Mouse (Mus musculus): ENCODE results near the gene Ruvbl1. TPM values are rescaled to one million over a fixed set of nuclear protein-coding genes. Genes with fewer than 3 reads are reported as not detected.

Ruvbl1 gene
- polyA plus RNA-seq, 2 experiments = 79.9 to 120 TPM

DNA sequence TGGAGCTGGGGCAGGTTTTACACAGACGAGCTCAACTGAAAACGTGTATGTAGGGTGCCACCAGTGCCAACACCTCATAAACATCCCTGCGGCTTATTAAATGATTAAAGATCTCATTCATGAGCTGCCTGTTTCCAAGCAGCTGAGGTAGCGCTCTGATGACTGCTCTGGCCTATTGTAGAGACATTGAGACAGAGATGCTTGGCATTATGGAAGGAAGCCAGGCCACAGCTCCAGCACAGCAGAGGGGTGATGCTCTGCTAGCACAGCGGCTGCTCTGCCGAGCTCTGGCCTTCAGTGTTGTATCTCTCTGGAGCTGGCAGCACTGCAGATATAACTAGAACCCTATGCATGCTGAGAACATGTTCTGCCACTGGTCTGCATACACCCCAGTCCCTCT, 28.5 kb downstream of the Ruvbl1 start:
- H3K4me2 ChIP-seq (replicated peaks; ENCODE audit: low read depth, low read length, severe bottlenecking) = no peak overlapping the region
- H3K4me1 ChIP-seq (ENCODE audit: control insufficient read depth, insufficient read depth, low read length) = no peaks in the 10 kb centered on the region
- H3K9me3 ChIP-seq (ENCODE audit: control insufficient read depth, low read length) = no peaks in the 10 kb centered on the region
- no peak overlapping the region for H3K9ac ChIP-seq (ENCODE audit: low read depth, low read length, severe bottlenecking)
- 71% methylated on average over 6 of the region's 6 CpGs for WGBS
- no peak for TF ChIP-seq POLR2A (IDR thresholded peaks at IDR 0.05; ENCODE audit: borderline replicate concordance, extremely low read depth, insufficient read depth, insufficient read length)
- DNase-seq (ENCODE audit: low spot score) = no peak
- H3K27ac ChIP-seq (replicated peaks; ENCODE audit: low read depth, low read length) = no peak overlapping the region
- H3K4me3 ChIP-seq (replicated peaks; ENCODE audit: low read length) = no peak overlapping the region
- peaks cover 65% of the 10 kb centered on the region for H3K36me3 ChIP-seq (ENCODE audit: control insufficient read depth, insufficient read depth, low read length)
- ATAC-seq (ENCODE audit: low FRiP score, low read depth) = no peak
- no peaks in the 10 kb centered on the region for H3K27me3 ChIP-seq (ENCODE audit: control insufficient read depth, insufficient read depth, low read length)

DNA sequence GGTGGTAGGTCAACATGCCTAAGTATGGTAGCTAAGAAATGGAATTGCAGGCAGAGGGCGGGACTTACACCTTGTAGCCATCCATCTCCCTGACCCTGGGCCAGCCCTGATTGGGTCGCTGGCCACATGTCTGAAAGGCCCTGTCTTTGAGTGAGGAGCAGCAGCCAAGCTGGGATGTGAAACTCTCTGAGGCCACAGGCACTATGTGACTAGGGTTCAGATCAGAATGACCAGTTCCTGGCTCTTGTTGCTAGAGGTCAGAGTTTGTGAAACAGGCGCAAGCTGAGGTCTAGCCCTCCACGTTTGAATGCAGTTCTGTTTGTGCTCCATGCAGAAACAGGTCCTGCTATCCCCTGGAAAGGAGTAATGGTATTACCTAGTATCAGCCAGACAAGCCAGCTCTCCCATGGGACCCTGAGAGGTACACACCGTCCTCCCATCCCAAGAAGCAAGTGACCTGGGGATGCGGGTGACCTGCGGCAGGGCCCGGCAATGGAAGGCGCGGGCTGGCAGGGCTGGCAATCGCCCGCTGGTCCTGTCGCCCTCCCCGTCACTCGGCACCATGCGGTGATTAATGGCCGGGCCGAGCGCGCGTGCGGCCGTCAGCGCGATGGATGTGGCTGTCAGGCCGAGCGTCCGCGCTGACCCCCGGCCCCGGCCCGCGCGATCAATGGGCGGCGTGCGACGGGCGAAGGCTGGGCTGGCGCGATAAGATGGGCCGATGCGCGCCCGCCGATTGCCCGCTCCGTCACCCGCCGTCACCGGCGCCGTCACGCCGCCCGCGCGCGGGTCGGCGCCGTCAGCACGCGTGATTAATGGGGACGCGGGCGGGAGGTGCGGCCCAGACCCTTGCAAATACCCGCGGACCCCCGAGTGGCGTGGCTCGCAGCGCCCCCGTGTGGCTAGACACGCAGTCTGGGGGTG, 34.5 kb downstream of the Ruvbl1 start:
- Histone ChIP-seq H3K4me3 (replicated peaks; ENCODE audit: low read length) (peak overlapping the region; percentile 51), H3K27me3 (ENCODE audit: control insufficient read depth, insufficient read depth, low read length) (no peaks in the 10 kb centered on the region), H3K9ac (ENCODE audit: low read depth, low read length, severe bottlenecking) (peak overlapping the region; percentile 70), H3K4me1 (ENCODE audit: control insufficient read depth, insufficient read depth, low read length) (0 out of 2 replicates have a peak, but pooled peaks cover 2% of the 10 kb centered on the region), H3K4me2 (replicated peaks; ENCODE audit: low read depth, low read length, severe bottlenecking) (peak overlapping the region; percentile 97), H3K36me3 (ENCODE audit: control insufficient read depth, insufficient read depth, low read length) (peaks cover 51% of the 10 kb centered on the region), H3K9me3 (ENCODE audit: control insufficient read depth, low read length) (no peaks in the 10 kb centered on the region), H3K27ac (replicated peaks; ENCODE audit: low read depth, low read length) (no peak overlapping the region)
- ATAC-seq (ENCODE audit: low FRiP score, low read depth) (peak; percentile 79), DNase-seq (ENCODE audit: low spot score) (peak; percentile 48)
- TF ChIP-seq POLR2A (IDR thresholded peaks at IDR 0.05; ENCODE audit: borderline replicate concordance, extremely low read depth, insufficient read depth, insufficient read length) = no peak
- WGBS = 4% methylated on average over 45 of the region's 76 CpGs

DNA sequence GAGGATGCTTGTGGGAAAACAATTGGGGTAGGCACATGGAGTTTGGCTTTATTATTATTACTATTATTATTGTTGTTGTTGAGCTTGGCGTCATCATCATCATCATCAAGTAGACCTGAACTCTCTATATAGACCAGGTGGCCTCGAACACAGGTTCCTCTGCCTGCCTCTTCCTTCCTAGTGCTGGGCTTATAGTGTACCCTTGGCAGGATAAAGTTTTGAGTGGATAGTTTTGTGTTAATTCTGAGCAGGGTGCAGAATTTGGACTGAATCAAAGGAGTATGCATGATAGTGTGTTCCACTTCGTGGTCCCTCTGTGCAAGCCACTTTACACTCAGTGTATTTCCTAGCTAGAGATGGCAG, 35.2 kb downstream of the Ruvbl1 start:
- no peak for TF ChIP-seq POLR2A (IDR thresholded peaks at IDR 0.05; ENCODE audit: borderline replicate concordance, extremely low read depth, insufficient read depth, insufficient read length)
- Histone ChIP-seq H3K27ac (replicated peaks; ENCODE audit: low read depth, low read length) (no peak overlapping the region), H3K4me2 (replicated peaks; ENCODE audit: low read depth, low read length, severe bottlenecking) (peak overlapping the region; percentile 97), H3K4me3 (replicated peaks; ENCODE audit: low read length) (peak overlapping the region; percentile 51), H3K9me3 (ENCODE audit: control insufficient read depth, low read length) (no peaks in the 10 kb centered on the region), H3K27me3 (ENCODE audit: control insufficient read depth, insufficient read depth, low read length) (no peaks in the 10 kb centered on the region), H3K36me3 (ENCODE audit: control insufficient read depth, insufficient read depth, low read length) (peaks cover 58% of the 10 kb centered on the region), H3K4me1 (ENCODE audit: control insufficient read depth, insufficient read depth, low read length) (0 out of 2 replicates have a peak, but pooled peaks cover 2% of the 10 kb centered on the region), H3K9ac (ENCODE audit: low read depth, low read length, severe bottlenecking) (peak overlapping the region; percentile 70)
- DNase-seq (ENCODE audit: low spot score) (no peak), ATAC-seq (ENCODE audit: low FRiP score, low read depth) (peak; percentile 21; the same call in 1 of the 2 replicates)
- 9% methylated on average over 3 of the region's 3 CpGs for WGBS

DNA sequence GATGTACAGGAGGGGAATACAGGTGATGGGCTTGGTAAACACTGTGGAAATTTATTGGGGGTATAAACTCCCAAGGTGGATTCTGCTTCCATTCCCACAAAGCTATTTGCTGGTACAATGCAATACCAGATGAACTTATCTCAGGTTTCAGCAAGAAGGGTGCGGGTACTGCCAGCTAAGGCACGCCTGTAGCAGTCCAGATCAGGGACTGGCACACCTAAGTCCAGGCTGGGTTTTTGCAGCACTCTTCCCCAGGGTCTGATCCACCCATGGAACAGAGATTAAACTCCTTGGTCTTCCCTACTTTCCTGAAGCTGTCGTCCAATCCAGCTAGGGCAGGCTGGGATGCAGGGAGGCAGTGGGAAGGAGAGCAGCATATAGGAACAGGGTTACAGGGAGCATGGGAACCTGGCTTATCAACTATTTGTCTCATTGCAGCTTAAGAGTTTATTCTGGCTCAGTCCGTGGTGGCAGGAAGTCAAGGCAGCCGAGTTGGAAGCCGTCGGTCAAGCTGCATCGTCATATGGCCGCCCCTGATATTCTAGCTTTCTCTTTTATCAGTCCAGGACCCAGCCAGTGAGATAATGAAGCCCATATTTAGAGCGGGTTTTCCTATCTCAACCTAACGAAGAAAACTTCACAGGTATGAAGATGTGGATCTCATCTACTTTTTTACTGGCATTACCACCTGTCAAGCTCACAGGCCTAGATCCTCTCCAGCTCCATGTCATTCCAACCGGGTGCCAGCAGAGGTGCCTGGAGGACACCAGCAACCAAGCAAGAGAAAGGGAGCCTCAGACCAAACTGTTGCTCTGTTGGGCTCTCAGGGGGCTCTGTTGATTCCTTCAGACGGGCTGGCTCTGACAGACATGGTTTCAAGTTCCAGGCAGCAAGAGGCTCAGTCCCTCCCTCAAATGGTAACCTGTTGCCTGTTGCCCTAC, 37.1 kb downstream of the Ruvbl1 start:
- H3K4me2 ChIP-seq (replicated peaks; ENCODE audit: low read depth, low read length, severe bottlenecking) = no peak overlapping the region
- no peak overlapping the region for H3K27ac ChIP-seq (replicated peaks; ENCODE audit: low read depth, low read length)
- DNase-seq (ENCODE audit: low spot score) (no peak), ATAC-seq (ENCODE audit: low FRiP score, low read depth) (no peak)
- H3K4me3 ChIP-seq (replicated peaks; ENCODE audit: low read length) = no peak overlapping the region
- H3K4me1 ChIP-seq (ENCODE audit: control insufficient read depth, insufficient read depth, low read length) = 0 out of 2 replicates have a peak, but pooled peaks cover 2% of the 10 kb centered on the region
- TF ChIP-seq POLR2A (IDR thresholded peaks at IDR 0.05; ENCODE audit: borderline replicate concordance, extremely low read depth, insufficient read depth, insufficient read length) = no peak
- no peaks in the 10 kb centered on the region for H3K27me3 ChIP-seq (ENCODE audit: control insufficient read depth, insufficient read depth, low read length)
- 74% methylated on average over 13 of the region's 13 CpGs for WGBS
- H3K9me3 ChIP-seq (ENCODE audit: control insufficient read depth, low read length) = no peaks in the 10 kb centered on the region
- H3K9ac ChIP-seq (ENCODE audit: low read depth, low read length, severe bottlenecking) = no peak overlapping the region
- peaks cover 66% of the 10 kb centered on the region for H3K36me3 ChIP-seq (ENCODE audit: control insufficient read depth, insufficient read depth, low read length)

DNA sequence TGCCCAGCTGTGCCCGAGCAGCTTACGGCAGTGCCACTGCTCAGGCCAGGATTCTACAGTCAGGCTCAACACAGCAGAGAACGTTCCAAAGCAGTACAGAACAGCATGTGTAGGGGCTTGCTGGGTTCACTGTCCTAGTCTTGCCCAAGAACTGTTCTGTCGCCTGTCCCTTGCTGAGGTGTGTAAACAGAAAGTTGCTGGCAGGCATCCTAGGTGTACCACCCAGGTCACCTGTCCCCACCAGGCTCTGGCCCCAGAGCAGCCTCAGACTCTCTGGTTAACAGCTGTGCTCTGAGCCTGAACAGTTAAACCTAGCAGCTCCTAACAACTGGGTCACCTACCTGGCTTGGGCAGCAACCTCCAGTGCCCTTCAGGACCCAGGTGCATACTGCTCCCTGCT, 37.8 kb downstream of the Ruvbl1 start:
- WGBS = 100% methylated on average over 4 of the region's 4 CpGs
- no peaks in the 10 kb centered on the region for H3K27me3 ChIP-seq (ENCODE audit: control insufficient read depth, insufficient read depth, low read length)
- no peak overlapping the region for H3K27ac ChIP-seq (replicated peaks; ENCODE audit: low read depth, low read length)
- no peak overlapping the region for H3K4me3 ChIP-seq (replicated peaks; ENCODE audit: low read length)
- 0 out of 2 replicates have a peak, but pooled peaks cover 2% of the 10 kb centered on the region for H3K4me1 ChIP-seq (ENCODE audit: control insufficient read depth, insufficient read depth, low read length)
- no peak overlapping the region for H3K9ac ChIP-seq (ENCODE audit: low read depth, low read length, severe bottlenecking)
- H3K36me3 ChIP-seq (ENCODE audit: control insufficient read depth, insufficient read depth, low read length) = peaks cover 67% of the 10 kb centered on the region
- no peak for TF ChIP-seq POLR2A (IDR thresholded peaks at IDR 0.05; ENCODE audit: borderline replicate concordance, extremely low read depth, insufficient read depth, insufficient read length)
- ATAC-seq (ENCODE audit: low FRiP score, low read depth) = no peak
- no peaks in the 10 kb centered on the region for H3K9me3 ChIP-seq (ENCODE audit: control insufficient read depth, low read length)
- DNase-seq (ENCODE audit: low spot score) = no peak
- H3K4me2 ChIP-seq (replicated peaks; ENCODE audit: low read depth, low read length, severe bottlenecking) = no peak overlapping the region
